Mouse (Mus musculus) CH12F3 (cell line): ENCODE data around the gene Amer3.
"Not testable (repeated sequence)": the region's sequence is repeated elsewhere in the genome, so short reads cannot be mapped to it uniquely, and the experiment has no call there.

Experiments used
- in situ Hi-C: fragments of 300-500 bp; cut with MboI; formaldehyde crosslinking; loops from 2 replicates; pipeline ENCODE4 v1.14.3; 2020; ENCODE audit warnings: low sequenced_read_pairs

Gene Amer3

GRCm38 (mm10) chr1:34578851-34579781, at the start of gene Amer3:
Gene Amer3 (plus strand): TSS chr1:34579657.
- in situ Hi-C loops = no loop called here

GRCm38 (mm10) chr1:34534574-34534973, 44.9 kb upstream of the Amer3 start:
- in situ Hi-C loops = not testable (repeated sequence)

GRCm38 (mm10) chr1:34535043-34535698, 44.3 kb upstream of the Amer3 start, which contains the start of gene Cfc1:
Gene Cfc1 (plus strand): TSS chr1:34535648.
- in situ Hi-C loops = not testable (repeated sequence)

GRCm38 (mm10) chr1:34536291-34536766, 43.1 kb upstream of the Amer3 start:
- in situ Hi-C loops = no loop called here

GRCm38 (mm10) chr1:34536767-34537485, 42.5 kb upstream of the Amer3 start:
- in situ Hi-C loops = no loop called here

- in situ Hi-C loops = no loop called here
These were observed 32.4 kb upstream of the Amer3 start for GRCm38 (mm10) chr1:34547074-34547473.

- in situ Hi-C loops = no loop called here
These were observed 25.8 kb upstream of the Amer3 start for GRCm38 (mm10) chr1:34553690-34554089.

GRCm38 (mm10) chr1:34554275-34554674, 25.2 kb upstream of the Amer3 start:
- in situ Hi-C loops = no loop called here

- in situ Hi-C loops = no loop called here
These were observed 18.6 kb upstream of the Amer3 start, which contains the start of gene Prss40 for GRCm38 (mm10) chr1:34560843-34561242. Gene Prss40 (minus strand): TSS chr1:34560943.

- in situ Hi-C loops = no loop called here
These were observed 14.9 kb upstream of the Amer3 start for GRCm38 (mm10) chr1:34564383-34565045.

GRCm38 (mm10) chr1:34568120-34568519, 11.3 kb upstream of the Amer3 start:
- in situ Hi-C loops = no loop called here

- in situ Hi-C loops = no loop called here
These were observed 9.6 kb upstream of the Amer3 start for GRCm38 (mm10) chr1:34569876-34570275.

- in situ Hi-C loops = no loop called here
These were observed 8.0 kb upstream of the Amer3 start for GRCm38 (mm10) chr1:34571431-34571830.

- in situ Hi-C loops = no loop called here
These were observed 6.2 kb upstream of the Amer3 start for GRCm38 (mm10) chr1:34573221-34573620.

- in situ Hi-C loops = no loop called here
These were observed 412 bp downstream of the Amer3 start for GRCm38 (mm10) chr1:34579782-34580356.

GRCm38 (mm10) chr1:34582218-34582617, 2.8 kb downstream of the Amer3 start:
- in situ Hi-C loops = no loop called here

- in situ Hi-C loops = no loop called here
These were observed 4.4 kb downstream of the Amer3 start for GRCm38 (mm10) chr1:34583821-34584263.

- in situ Hi-C loops = no loop called here
These were observed 5.3 kb downstream of the Amer3 start for GRCm38 (mm10) chr1:34584736-34585135.

GRCm38 (mm10) chr1:34587298-34588096, 8.0 kb downstream of the Amer3 start:
- in situ Hi-C loops = no loop called here
